ENCODE assay signal across 15 mouse cellular contexts in the genomic region with DNA sequence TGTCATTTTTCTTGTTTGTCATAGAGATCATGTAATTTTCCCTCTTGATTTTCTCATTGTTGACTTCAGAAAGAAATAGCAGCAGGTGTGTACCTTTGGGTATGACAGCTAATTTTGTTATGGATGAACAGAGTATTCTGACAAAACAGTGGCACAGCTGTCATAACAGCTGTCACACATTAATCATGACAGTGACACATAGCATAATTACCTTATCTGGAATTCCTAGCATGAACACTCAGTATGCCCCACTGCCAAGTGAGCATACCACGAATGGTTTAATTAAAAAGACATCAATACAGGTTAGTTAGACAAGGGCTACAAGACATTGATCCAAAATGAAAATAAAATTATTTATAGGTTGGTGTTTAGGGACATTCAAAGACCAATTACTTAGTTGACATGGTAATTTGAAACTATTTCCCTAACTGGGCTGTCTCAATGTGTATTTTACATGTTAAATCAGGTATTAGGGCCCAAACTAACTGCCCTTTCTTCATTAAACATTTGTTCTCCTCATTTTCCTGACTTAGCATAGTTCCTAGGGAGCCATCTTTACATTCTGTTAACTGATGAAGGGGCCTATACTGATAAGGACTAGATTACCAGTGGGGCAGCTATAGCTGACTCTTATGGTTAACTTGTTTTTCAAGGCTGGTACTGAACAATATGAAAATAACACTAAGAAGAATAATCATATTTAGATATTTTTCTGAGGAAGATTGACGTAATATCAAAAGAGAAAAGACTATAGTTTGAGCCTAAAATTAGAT. TPM values are rescaled to one million over a fixed set of nuclear protein-coding genes. Genes with fewer than 3 reads are reported as not detected.
A peak's percentile ranks its signal among the peaks of the same experiment; 100 is the strongest.
DNase-seq lines count a peak whose midpoint lies in the region; ATAC-seq and TF ChIP-seq lines count a peak whose summit lies in the region.
"Had no signal": no experiment of that assay in that cellular context is flagged by ENCODE, and none has a peak within 500 bp of the region (broad histone marks: within the 10 kb centered on the region; RNA-seq: fewer than 3 reads in every experiment).

No protein-coding gene starts in this region.

- H3K4me3 ChIP-seq in midbrain, embryonic 13.5 days (replicated peaks), result no peak overlapping the region
- H3K4me3 ChIP-seq in midbrain, embryonic 11.5 days (ENCODE audit: low read depth, low read length), result no peak overlapping the region
- no peak overlapping the region for H3K4me3 ChIP-seq in hindbrain, embryonic 14.5 days (replicated peaks; ENCODE audit: low read length)
- H3K4me3 ChIP-seq in midbrain, postnatal 0 days (ENCODE audit: low read depth, low read length), result no peak overlapping the region
- H3K4me3 ChIP-seq: heart, embryonic 12.5 days had no signal

- DNase-seq in embryo, embryonic 10.5 days (ENCODE audit: low spot score), result peak; percentile 14
- DNase-seq in embryo, embryonic 10 days (ENCODE audit: low spot score), result no peak
- DNase-seq in midbrain, embryonic 11.5 days (ENCODE audit: low spot score, missing footprints), result no peak
- DNase-seq in hindbrain, embryonic 14.5 days (ENCODE audit: low spot score), result peak; percentile 59
- peak; percentile 67 for DNase-seq in midbrain, postnatal 0 days (ENCODE audit: low spot score)
- DNase-seq in cerebellum, adult 9-10 months, result no peak
- no peak for DNase-seq in right cerebral cortex, postnatal 36 days (ENCODE audit: low spot score in 2 of 2)
- DNase-seq: cerebellum, adult 18-20 months; gastrocnemius, postnatal 10 days; left cerebral cortex, postnatal 4 days; liver, postnatal 0 days had no signal

- no peak for TF ChIP-seq CTCF in midbrain, postnatal 0 days (IDR thresholded peaks at IDR 0.05)

- H3K4me1 ChIP-seq in midbrain, embryonic 13.5 days (replicated peaks), result peaks cover 5% of the 10 kb centered on the region; the same call in 1 of the 2 replicates
- H3K4me1 ChIP-seq in midbrain, embryonic 11.5 days (ENCODE audit: control insufficient read depth, insufficient read depth, low read length), result no peaks in the 10 kb centered on the region
- peaks cover 4% of the 10 kb centered on the region; the same call in 1 of the 2 replicates for H3K4me1 ChIP-seq in hindbrain, embryonic 14.5 days (replicated peaks; ENCODE audit: control insufficient read depth, insufficient read depth, low read length)
- no peaks in the 10 kb centered on the region for H3K4me1 ChIP-seq in midbrain, postnatal 0 days (ENCODE audit: insufficient read depth, low read length)
- H3K4me1 ChIP-seq: heart, embryonic 12.5 days had no signal

- H3K4me2 ChIP-seq in midbrain, embryonic 13.5 days (replicated peaks), result no peak overlapping the region
- H3K4me2 ChIP-seq in midbrain, embryonic 11.5 days, result no peak overlapping the region
- no peak overlapping the region for H3K4me2 ChIP-seq in hindbrain, embryonic 14.5 days (replicated peaks)
- H3K4me2 ChIP-seq in midbrain, postnatal 0 days (ENCODE audit: low read depth, low read length, poor library complexity, severe bottlenecking), result no peak overlapping the region
- H3K4me2 ChIP-seq: heart, embryonic 12.5 days had no signal

- 57% methylated on average over 2 of the region's 2 CpGs for WGBS in midbrain, embryonic 13.5 days
- WGBS in midbrain, embryonic 11.5 days, result 68% methylated on average over 2 of the region's 2 CpGs
- 54% methylated on average over 2 of the region's 2 CpGs for WGBS in hindbrain, embryonic 14.5 days
- 60% methylated on average over 2 of the region's 2 CpGs for WGBS in midbrain, postnatal 0 days

- no peaks in the 10 kb centered on the region for H3K9me3 ChIP-seq in midbrain, embryonic 13.5 days
- H3K9me3 ChIP-seq in midbrain, embryonic 11.5 days (ENCODE audit: control insufficient read depth, low read length), result no peaks in the 10 kb centered on the region
- no peaks in the 10 kb centered on the region for H3K9me3 ChIP-seq in hindbrain, embryonic 14.5 days (ENCODE audit: control insufficient read depth, low read length)
- no peaks in the 10 kb centered on the region for H3K9me3 ChIP-seq in midbrain, postnatal 0 days (ENCODE audit: low read length)
- H3K9me3 ChIP-seq: heart, embryonic 12.5 days had no signal

- no peak overlapping the region for H3K27ac ChIP-seq in midbrain, embryonic 13.5 days
- H3K27ac ChIP-seq in midbrain, embryonic 11.5 days (ENCODE audit: low read depth, low read length), result no peak overlapping the region
- peak overlapping the region; percentile 41; the same call in 1 of the 2 replicates for H3K27ac ChIP-seq in hindbrain, embryonic 14.5 days
- no peak overlapping the region for H3K27ac ChIP-seq in midbrain, postnatal 0 days (ENCODE audit: low read depth, low read length)
- H3K27ac ChIP-seq: macrophage had no signal

- H3K27me3 ChIP-seq in midbrain, embryonic 13.5 days, result no peaks in the 10 kb centered on the region
- no peaks in the 10 kb centered on the region for H3K27me3 ChIP-seq in midbrain, embryonic 11.5 days (ENCODE audit: control insufficient read depth, insufficient read depth, low read length)
- H3K27me3 ChIP-seq in hindbrain, embryonic 14.5 days (ENCODE audit: control insufficient read depth, insufficient read depth, low read length), result no peaks in the 10 kb centered on the region
- H3K27me3 ChIP-seq in midbrain, postnatal 0 days (ENCODE audit: insufficient read depth, low read length), result no peaks in the 10 kb centered on the region
- H3K27me3 ChIP-seq: heart, embryonic 12.5 days had no signal

- peak; percentile 84 for ATAC-seq in midbrain, embryonic 13.5 days
- ATAC-seq in midbrain, embryonic 11.5 days (ENCODE audit: low FRiP score), result no peak; the same call in 1 of the 2 replicates
- peak; percentile 88 for ATAC-seq in hindbrain, embryonic 14.5 days (ENCODE audit: low FRiP score)
- ATAC-seq in midbrain, postnatal 0 days (ENCODE audit: low FRiP score), result peak; percentile 41; the same call in 1 of the 2 replicates
- ATAC-seq: liver, postnatal 0 days had no signal

- no peak overlapping the region for H3K9ac ChIP-seq in midbrain, embryonic 13.5 days (replicated peaks)
- no peak overlapping the region for H3K9ac ChIP-seq in midbrain, embryonic 11.5 days (ENCODE audit: low read length)
- H3K9ac ChIP-seq in hindbrain, embryonic 14.5 days, result no peak overlapping the region
- no peak overlapping the region for H3K9ac ChIP-seq in midbrain, postnatal 0 days (replicated peaks; ENCODE audit: low read length, poor library complexity, severe bottlenecking)
- H3K9ac ChIP-seq: heart, embryonic 12.5 days; liver, postnatal 0 days had no signal

- no peaks in the 10 kb centered on the region for H3K36me3 ChIP-seq in midbrain, embryonic 13.5 days
- no peaks in the 10 kb centered on the region for H3K36me3 ChIP-seq in midbrain, embryonic 11.5 days (ENCODE audit: control insufficient read depth, insufficient read depth, low read length)
- no peaks in the 10 kb centered on the region for H3K36me3 ChIP-seq in hindbrain, embryonic 14.5 days (replicated peaks; ENCODE audit: control insufficient read depth, insufficient read depth)
- H3K36me3 ChIP-seq in midbrain, postnatal 0 days (ENCODE audit: insufficient read depth, low read length), result no peaks in the 10 kb centered on the region
- H3K36me3 ChIP-seq: heart, embryonic 12.5 days had no signal

RNA-seq across cellular contexts. Expression of gene Aldoart1, which starts 52.2 kb away (rescaled TPM):
- polyA plus RNA-seq in midbrain, embryonic 13.5 days (2015; fragmentation: Nextera tagmentation; extraction: Ambion mirVana), result not detected in 2 replicates
- polyA plus RNA-seq in midbrain, embryonic 11.5 days (2014; fragmentation: Nextera tagmentation; extraction: Ambion mirVana), result not detected in 2 replicates
- polyA plus RNA-seq in hindbrain, embryonic 14.5 days (2014; fragmentation: Nextera tagmentation; extraction: Ambion mirVana), result not detected in 2 replicates
- total RNA-seq in midbrain, postnatal 0 days (2014; rRNA removed), result 0.09 TPM in 1 of 2 replicates, not detected in the other
- polyA plus RNA-seq in midbrain, postnatal 0 days (2015; fragmentation: Nextera tagmentation; extraction: Ambion mirVana), result not detected in 2 replicates
- total RNA-seq: layer of hippocampus, adult 8-10 months; left cerebral cortex, postnatal 4 days had no signal
- polyA plus RNA-seq: heart, embryonic 12.5 days; liver, postnatal 0 days; macrophage had no signal

Comparison
In these comparisons a context has a peak if more than half of its experiments do, and no peak if none do; other contexts are left out.
1. DNase-seq: peak in embryo, embryonic 10.5 days (single experiment), hindbrain, embryonic 14.5 days (single experiment) and midbrain, postnatal 0 days (single experiment); none in embryo, embryonic 10 days (single experiment), midbrain, embryonic 11.5 days (single experiment), cerebellum, adult 9-10 months (single experiment) and right cerebral cortex, postnatal 36 days (0 of 2).